Mouse (Mus musculus) thymus, postnatal 10 days (tissue): Measurements from ENCODE around the gene Prkca.

ENCODE experiments used
- DNase-seq, 2 experiments: peaks; one replicate each; pipeline ENCODE4 v3.0.0; 2021; ENCODE audit warnings: low spot score in 2 of 2

Gene Prkca

GRCm38 (mm10) chr11:108162110-108162509, 181.6 kb downstream of the Prkca start:
- DNase-seq = no peak

- no peak for DNase-seq
These were observed 183.7 kb downstream of the Prkca start for GRCm38 (mm10) chr11:108160056-108160455.

- DNase-seq = no peak
These were observed 185.7 kb downstream of the Prkca start for GRCm38 (mm10) chr11:108158046-108158445.

GRCm38 (mm10) chr11:108157074-108157473, 186.7 kb downstream of the Prkca start:
- no peak for DNase-seq

- no peak for DNase-seq
These were observed 187.6 kb downstream of the Prkca start for GRCm38 (mm10) chr11:108156107-108156506.

GRCm38 (mm10) chr11:108155088-108155580, 188.6 kb downstream of the Prkca start:
- no peak for DNase-seq

GRCm38 (mm10) chr11:108153997-108154841, 189.5 kb downstream of the Prkca start:
- DNase-seq = no peak

- no peak for DNase-seq
These were observed 191.1 kb downstream of the Prkca start for GRCm38 (mm10) chr11:108152591-108152990.

- no peak for DNase-seq
These were observed 193.3 kb downstream of the Prkca start for GRCm38 (mm10) chr11:108150410-108150809.

GRCm38 (mm10) chr11:108149187-108149586, 194.5 kb downstream of the Prkca start:
- DNase-seq = no peak

GRCm38 (mm10) chr11:108148491-108148890, 195.2 kb downstream of the Prkca start:
- DNase-seq = no peak

- no peak for DNase-seq
These were observed 197.8 kb downstream of the Prkca start for GRCm38 (mm10) chr11:108145752-108146496.

- no peak for DNase-seq
These were observed 198.6 kb downstream of the Prkca start for GRCm38 (mm10) chr11:108145128-108145527.

- no peak for DNase-seq
These were observed 200.0 kb downstream of the Prkca start for GRCm38 (mm10) chr11:108143739-108144138.

GRCm38 (mm10) chr11:108140028-108140427, 203.7 kb downstream of the Prkca start:
- no peak for DNase-seq

- DNase-seq = no peak
These were observed 207.4 kb downstream of the Prkca start for GRCm38 (mm10) chr11:108136341-108136740.

- DNase-seq = no peak
These were observed 208.1 kb downstream of the Prkca start for GRCm38 (mm10) chr11:108135407-108136159.

GRCm38 (mm10) chr11:108128593-108128992, 215.1 kb downstream of the Prkca start:
- DNase-seq = peak; percentile 20 to 60

- DNase-seq = no peak
These were observed 215.8 kb downstream of the Prkca start for GRCm38 (mm10) chr11:108127908-108128307.

- DNase-seq = no peak
These were observed 221.2 kb downstream of the Prkca start for GRCm38 (mm10) chr11:108122486-108122885.

- DNase-seq = no peak
These were observed 223.0 kb downstream of the Prkca start for GRCm38 (mm10) chr11:108120708-108121107.

GRCm38 (mm10) chr11:108119785-108120184, 223.9 kb downstream of the Prkca start:
- DNase-seq = no peak
